Mouse (Mus musculus) cerebellum, adult 11 months (tissue): Measurements from ENCODE around the gene Syne3.

Experiments used
- DNase-seq: peaks from one replicate; pipeline ENCODE4 v3.0.0; 2022

The Syne3 gene

DNA sequence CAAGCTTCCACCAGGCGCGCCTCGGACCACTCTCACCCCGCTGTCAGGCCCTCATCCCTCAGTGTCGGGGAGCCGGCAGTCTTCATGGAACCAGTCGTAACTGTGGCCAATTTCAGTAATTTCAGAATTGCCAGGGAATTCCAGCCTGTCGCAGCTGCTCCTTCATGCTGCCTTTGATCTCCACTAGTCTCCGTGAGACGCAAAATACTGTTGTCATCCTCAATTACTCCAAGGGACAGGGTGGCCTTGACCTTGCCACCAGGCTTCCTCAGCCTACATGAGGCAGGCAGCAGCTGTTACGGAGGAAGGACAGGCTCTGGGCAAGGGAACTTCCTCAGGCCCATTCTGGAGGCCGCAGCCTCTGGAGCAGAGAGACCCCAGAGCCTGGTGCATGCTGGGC lies 129.2 kb downstream of the Syne3 start:
- DNase-seq: no peak
